Mouse (Mus musculus) forebrain, postnatal 0 days (tissue): Measurements from ENCODE around the gene Hif1an. TPM values are rescaled to one million over a fixed set of nuclear protein-coding genes. Genes with fewer than 3 reads are reported as not detected.

Experiments
- ATAC-seq: fragments of 200-750 bp; cut with Nextera tagmentation; 2 replicates; pipeline ENCODE4 v1.8.0; 2017; ENCODE audit warnings: mild to moderate bottlenecking, moderate library complexity
- DNase-seq: peaks from one replicate; pipeline ENCODE4 v3.0.0-alpha.2; 2015
- H3K27ac ChIP-seq: fragments of 300-500 bp; sonication (generic); 2 replicates; pipeline ENCODE4 v1.5.1; 2014; ENCODE audit warnings: low read depth, mild to moderate bottlenecking, antibody characterized with exemption, low read length, moderate library complexity, mixed read lengths
- H3K27me3 ChIP-seq: fragments of 300-500 bp; sonication (generic); 2 replicates; pipeline ENCODE4 v1.6.1; 2014; ENCODE audit warnings: mild to moderate bottlenecking, low read length, mixed read lengths; ENCODE audit not compliant: insufficient read depth
- H3K36me3 ChIP-seq: fragments of 300-500 bp; sonication (generic); 2 replicates; pipeline ENCODE4 v1.6.1; 2014; ENCODE audit warnings: mild to moderate bottlenecking, moderate library complexity; ENCODE audit not compliant: insufficient read depth
- H3K4me1 ChIP-seq: fragments of 300-500 bp; sonication (generic); 2 replicates; pipeline ENCODE4 v1.6.1; 2014; ENCODE audit warnings: antibody characterized with exemption; ENCODE audit not compliant: insufficient read depth
- H3K4me2 ChIP-seq: fragments of 300-500 bp; sonication (generic); 2 replicates; pipeline ENCODE4 v1.6.1; 2014; ENCODE audit warnings: low read depth, mild to moderate bottlenecking, moderate library complexity
- H3K4me3 ChIP-seq: fragments of 300-500 bp; sonication (generic); 2 replicates; pipeline ENCODE4 v1.5.1; 2014; ENCODE audit warnings: low read depth, low read length, mixed read lengths
- H3K9ac ChIP-seq: fragments of 300-500 bp; sonication (generic); 2 replicates; pipeline ENCODE4 v1.6.1; 2014; ENCODE audit warnings: mild to moderate bottlenecking
- H3K9me3 ChIP-seq: fragments of 300-500 bp; sonication (generic); 2 replicates; pipeline ENCODE4 v1.6.1; 2016; ENCODE audit warnings: low read length
- CTCF ChIP-seq: sonication (generic); IDR thresholded peaks from 2 replicates; pipeline ENCODE4 v1.5.1; 2016; ENCODE audit warnings: antibody characterized with exemption, control low read depth, low read depth
- WGBS: fragments of 180-500 bp; shearing (Covaris S2); extraction: QIAGEN DNeasy Blood & Tissue Kit; methylation state at CpG from one replicate; pipeline ENCODE4 v1.1.7; 2014; 5-methylcytosine and 5-hydroxymethylcytosine counted together
- polyA plus RNA-seq: library from polyadenylated mRNA; unstranded; fragments of >200 nt; fragmentation: Nextera tagmentation; extraction: Ambion mirVana; gene quantifications from 2 replicates; pipeline ENCODE4 v1.2.1, GENCODE M21; 2015
- total RNA-seq: library from RNA; depleted of rRNA; stranded (reverse); fragments of >200 nt; gene quantifications from 2 replicates; pipeline ENCODE4 v1.2.3, GENCODE M21; 2014

The Hif1an gene
- total and polyA plus RNA-seq, 2 experiments from 2014 or later, result 13.6 to 15.6 TPM

- H3K9me3 ChIP-seq, result no peaks in the 10 kb centered on the region
- DNase-seq (no peak), ATAC-seq (no peak)
- H3K4me1 ChIP-seq, result peaks cover 11% of the 10 kb centered on the region
- H3K9ac ChIP-seq, result no peak overlapping the region
- H3K36me3 ChIP-seq, result peaks cover 73% of the 10 kb centered on the region
- TF ChIP-seq CTCF, result no peak
- H3K27ac ChIP-seq, result no peak overlapping the region
- no peak overlapping the region for H3K4me2 ChIP-seq
- H3K27me3 ChIP-seq, result no peaks in the 10 kb centered on the region
- 83% methylated on average over 3 of the region's 3 CpGs for WGBS
- H3K4me3 ChIP-seq, result no peak overlapping the region
Measured at GRCm38 (mm10) chr19:44567763-44568162, 5.1 kb downstream of the Hif1an start.

- H3K4me1 ChIP-seq, result no peaks in the 10 kb centered on the region
Measured at GRCm38 (mm10) chr19:44576275-44576674, 13.6 kb downstream of the Hif1an start.

GRCm38 (mm10) chr19:44578038-44578437, 15.4 kb downstream of the Hif1an start:
- Histone ChIP-seq H3K27ac (no peak overlapping the region), H3K36me3 (peaks cover 31% of the 10 kb centered on the region), H3K9ac (no peak overlapping the region), H3K9me3 (no peaks in the 10 kb centered on the region), H3K4me3 (no peak overlapping the region), H3K27me3 (no peaks in the 10 kb centered on the region), H3K4me2 (no peak overlapping the region), H3K4me1 (no peaks in the 10 kb centered on the region)
- ATAC-seq (no peak), DNase-seq (no peak)
- WGBS, result 84% methylated on average over 1 of the region's 1 CpGs
- no peak for TF ChIP-seq CTCF

More at GRCm38 (mm10) chr19:44576275-44576674, 13.6 kb downstream of the Hif1an start:
- no peak for ATAC-seq
- H3K4me2 ChIP-seq, result no peak overlapping the region
- H3K9ac ChIP-seq, result no peak overlapping the region
- H3K9me3 ChIP-seq, result no peaks in the 10 kb centered on the region
- H3K36me3 ChIP-seq, result peaks cover 48% of the 10 kb centered on the region
- H3K4me3 ChIP-seq, result no peak overlapping the region
- DNase-seq, result no peak
- no peak overlapping the region for H3K27ac ChIP-seq
- no peak for TF ChIP-seq CTCF
- 79% methylated on average over 7 of the region's 7 CpGs for WGBS
- H3K27me3 ChIP-seq, result no peaks in the 10 kb centered on the region

GRCm38 (mm10) chr19:44582103-44582502, 19.5 kb downstream of the Hif1an start:
- Histone ChIP-seq H3K9me3 (no peaks in the 10 kb centered on the region), H3K27ac (no peak overlapping the region), H3K4me1 (no peaks in the 10 kb centered on the region), H3K4me2 (no peak overlapping the region), H3K27me3 (no peaks in the 10 kb centered on the region; the same call in 1 of the 2 replicates), H3K4me3 (no peak overlapping the region), H3K36me3 (peaks cover 6% of the 10 kb centered on the region), H3K9ac (no peak overlapping the region)
- ATAC-seq (no peak), DNase-seq (no peak)
- 81% methylated on average over 10 of the region's 10 CpGs for WGBS
- TF ChIP-seq CTCF, result no peak

GRCm38 (mm10) chr19:44582638-44583309, 20.1 kb downstream of the Hif1an start:
- WGBS, result 37% methylated on average over 9 of the region's 9 CpGs
- Histone ChIP-seq H3K36me3 (peaks cover 3% of the 10 kb centered on the region), H3K4me1 (no peaks in the 10 kb centered on the region), H3K9ac (no peak overlapping the region), H3K4me2 (no peak overlapping the region), H3K27ac (no peak overlapping the region), H3K27me3 (no peaks in the 10 kb centered on the region; the same call in 1 of the 2 replicates), H3K9me3 (no peaks in the 10 kb centered on the region), H3K4me3 (no peak overlapping the region)
- TF ChIP-seq CTCF, result peak; percentile 100
- DNase-seq, result peak; percentile 95
- ATAC-seq, result peak; percentile 92

- ATAC-seq (no peak), DNase-seq (no peak)
- H3K27ac ChIP-seq, result no peak overlapping the region
- no peak overlapping the region for H3K4me2 ChIP-seq
- no peaks in the 10 kb centered on the region for H3K9me3 ChIP-seq
- H3K27me3 ChIP-seq, result no peaks in the 10 kb centered on the region; the same call in 1 of the 2 replicates
- no peak overlapping the region for H3K4me3 ChIP-seq
- no peak for TF ChIP-seq CTCF
- 46% methylated on average over 4 of the region's 4 CpGs for WGBS
- H3K36me3 ChIP-seq, result no peaks in the 10 kb centered on the region
- H3K4me1 ChIP-seq, result no peaks in the 10 kb centered on the region
- H3K9ac ChIP-seq, result no peak overlapping the region
Measured at GRCm38 (mm10) chr19:44588036-44588435, 25.4 kb downstream of the Hif1an start.

GRCm38 (mm10) chr19:44589591-44590223, 27.1 kb downstream of the Hif1an start:
- no peak for TF ChIP-seq CTCF
- Histone ChIP-seq H3K4me3 (no peak overlapping the region), H3K27me3 (no peaks in the 10 kb centered on the region; the same call in 1 of the 2 replicates), H3K36me3 (no peaks in the 10 kb centered on the region), H3K27ac (no peak overlapping the region), H3K4me1 (no peaks in the 10 kb centered on the region), H3K9me3 (no peaks in the 10 kb centered on the region), H3K4me2 (no peak overlapping the region), H3K9ac (no peak overlapping the region)
- DNase-seq (no peak), ATAC-seq (no peak)
- WGBS, result 54% methylated on average over 7 of the region's 7 CpGs
